Mouse (Mus musculus) frontal cortex, postnatal 10 days (tissue): ENCODE measurements around the gene Hspa12a.
"Not testable (repeated sequence)": the region's sequence is repeated elsewhere in the genome, so short reads cannot be mapped to it uniquely, and the experiment has no call there.

Experiments
- DNase-seq, 2 experiments: peaks; one replicate each; pipeline ENCODE4 v3.0.0; 2022; ENCODE audit warnings: low spot score in 2 of 2, mixed read lengths in 1 of 2

Hspa12a gene

DNA sequence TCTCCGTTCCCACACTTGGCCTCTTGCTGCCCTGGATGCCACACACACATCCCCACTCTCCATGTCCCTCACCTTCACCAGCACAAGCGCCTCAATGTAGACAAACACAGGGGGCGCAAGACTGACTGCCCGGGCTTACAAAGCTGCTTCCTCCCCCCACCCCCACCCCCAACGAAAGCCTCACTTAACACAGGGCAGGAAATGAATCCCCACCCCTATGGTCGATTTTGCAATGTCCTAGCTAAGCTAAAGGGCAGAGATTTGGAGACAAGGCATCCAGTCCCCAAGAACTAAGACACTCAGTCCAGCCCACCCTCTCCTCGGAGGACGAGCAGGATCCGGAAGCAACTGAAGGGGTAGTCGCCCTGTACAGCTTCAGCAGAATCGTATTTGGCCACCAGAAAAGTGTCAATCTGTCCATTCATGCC is 32.5 kb downstream of the Hspa12a start:
- peak in 1 of 2 experiments; percentile 22 for DNase-seq

DNA sequence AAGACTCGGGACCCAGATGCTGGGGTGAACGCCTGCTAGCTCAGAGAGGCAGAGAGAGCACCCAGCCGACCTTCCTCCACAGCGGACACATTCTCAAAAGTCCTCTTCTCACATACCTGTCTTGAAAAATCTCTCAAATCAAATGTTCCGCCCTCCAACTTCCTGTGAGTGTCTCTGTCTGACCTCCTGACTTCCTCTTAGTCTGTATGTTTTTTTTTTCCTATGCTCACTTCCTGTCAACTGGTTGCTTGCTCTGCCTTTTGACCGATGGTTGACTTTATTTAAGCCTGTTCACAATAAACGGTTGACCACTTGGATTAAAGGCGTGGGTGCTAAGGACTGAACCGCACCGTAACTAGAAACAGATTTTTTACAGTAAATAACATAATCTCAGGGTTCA is 35.4 kb downstream of the Hspa12a start:
- DNase-seq, result no peak

DNA sequence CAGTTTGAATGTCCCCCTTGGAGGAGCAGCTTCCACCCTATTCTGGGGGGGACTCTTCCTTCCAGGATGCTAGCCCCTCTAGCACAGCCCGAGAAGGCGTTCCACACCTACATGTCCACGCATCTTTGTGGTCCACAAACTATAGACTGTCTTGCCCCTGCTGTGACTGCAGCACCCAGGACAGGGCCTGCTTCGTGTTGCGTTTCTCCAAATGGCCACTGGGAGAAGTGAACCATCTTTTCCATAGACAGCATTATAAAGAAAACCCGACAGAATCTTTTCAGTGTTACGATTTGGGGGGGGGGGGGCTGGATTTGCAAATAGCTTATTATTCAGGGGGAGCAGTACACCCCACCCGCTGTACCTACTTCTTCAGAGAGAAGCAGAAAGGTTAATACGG is 36.8 kb downstream of the Hspa12a start:
- no peak for DNase-seq

DNA sequence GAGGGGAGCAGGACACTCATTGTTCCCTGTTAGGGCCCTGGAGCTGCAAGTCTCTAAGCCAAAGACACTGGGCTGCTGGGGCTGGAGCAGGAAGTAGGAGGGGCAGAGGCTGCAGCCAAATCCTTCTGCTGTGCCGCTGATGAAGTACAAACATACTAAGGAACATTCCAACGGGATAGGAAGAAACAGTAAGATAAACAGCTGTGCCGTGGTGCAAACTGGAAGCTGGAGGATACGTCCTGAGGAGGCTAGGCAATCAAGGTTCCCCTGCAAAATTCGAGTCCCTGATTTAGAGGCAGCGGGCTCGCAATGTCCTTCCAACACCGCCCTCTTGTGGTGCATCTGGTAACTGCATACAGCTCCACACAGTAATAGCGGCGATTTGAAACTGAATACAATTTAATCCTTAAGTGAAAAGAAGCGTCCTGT is 39.5 kb downstream of the Hspa12a start:
- peak; percentile 47 to 83 for DNase-seq

DNA sequence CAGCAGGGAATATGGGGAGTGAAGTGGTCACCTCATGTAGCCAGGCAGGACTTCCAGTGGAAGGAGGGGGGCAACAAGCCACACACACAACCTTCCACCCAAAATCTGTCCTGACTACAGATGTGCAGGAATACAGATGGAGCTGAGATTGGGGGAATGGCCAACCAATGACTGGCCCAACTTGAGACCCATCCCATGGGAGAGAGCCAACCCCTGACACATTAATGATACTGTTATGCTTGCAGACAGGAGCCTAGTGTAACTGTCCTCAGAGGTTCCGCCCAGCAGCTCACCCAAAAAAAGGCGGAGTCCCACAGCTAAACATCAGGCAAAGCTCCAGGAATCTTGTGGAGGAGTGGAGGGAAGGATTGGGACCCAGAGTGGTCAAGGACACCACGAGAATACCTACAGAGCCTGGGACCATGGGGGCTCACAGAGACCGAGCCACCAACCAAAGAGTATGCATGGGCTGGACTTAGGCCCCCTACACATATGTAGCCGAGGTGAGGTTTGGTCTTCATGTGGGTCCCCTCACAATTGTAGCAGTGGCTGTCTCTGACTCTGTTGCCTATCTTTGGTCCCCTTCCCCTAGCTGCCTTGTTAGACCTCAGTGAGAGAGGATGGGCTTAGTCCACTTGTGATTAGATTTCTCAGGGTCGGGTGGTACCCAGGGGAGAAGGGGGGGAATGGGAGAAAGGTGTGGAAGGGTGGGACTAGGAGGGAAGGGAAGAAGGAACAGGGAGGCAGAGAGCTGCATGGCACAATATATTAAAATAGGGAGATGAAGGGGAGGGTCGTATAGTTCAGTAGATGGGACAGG is 40.2 kb downstream of the Hspa12a start:
- no peak for DNase-seq

DNA sequence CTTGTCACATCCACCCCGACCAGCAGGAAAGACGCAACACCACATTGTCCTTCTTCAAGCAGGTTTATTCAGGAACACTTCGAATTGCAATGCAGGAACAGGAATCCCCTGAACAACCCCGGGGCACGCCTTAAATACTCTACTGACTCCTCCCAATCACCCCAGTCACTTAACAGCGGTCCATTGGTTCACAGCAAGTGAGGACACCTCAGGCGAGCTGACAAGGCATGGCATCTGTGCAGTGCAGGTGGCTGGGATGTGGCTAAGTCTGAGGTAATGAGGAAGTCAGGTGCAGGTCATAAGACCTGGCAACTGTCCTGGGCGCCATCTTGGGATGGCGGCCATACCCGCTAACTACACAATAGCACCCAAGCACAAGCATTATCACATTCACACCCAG is 43.0 kb downstream of the Hspa12a start:
- not testable (repeated sequence) for DNase-seq

DNA sequence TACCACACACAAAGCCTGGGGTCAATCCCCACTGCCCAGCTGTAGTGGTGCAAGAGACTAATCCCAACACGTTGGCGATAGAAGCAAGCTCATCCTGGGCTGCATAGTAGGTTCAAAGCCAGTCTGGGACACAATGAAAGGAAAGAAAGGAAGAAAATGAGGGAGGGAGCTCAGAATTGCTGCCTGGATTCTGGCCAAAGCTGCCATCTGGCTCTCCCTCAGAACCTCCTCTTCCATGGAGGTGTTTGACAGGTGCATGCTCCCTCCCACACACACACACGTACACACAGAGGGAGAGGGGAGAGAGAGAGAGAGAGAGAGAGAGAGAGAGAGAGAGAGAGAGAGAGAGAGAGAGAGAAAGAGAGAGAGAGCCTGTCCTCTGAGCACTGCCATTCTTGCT is 47.2 kb downstream of the Hspa12a start:
- no peak for DNase-seq

DNA sequence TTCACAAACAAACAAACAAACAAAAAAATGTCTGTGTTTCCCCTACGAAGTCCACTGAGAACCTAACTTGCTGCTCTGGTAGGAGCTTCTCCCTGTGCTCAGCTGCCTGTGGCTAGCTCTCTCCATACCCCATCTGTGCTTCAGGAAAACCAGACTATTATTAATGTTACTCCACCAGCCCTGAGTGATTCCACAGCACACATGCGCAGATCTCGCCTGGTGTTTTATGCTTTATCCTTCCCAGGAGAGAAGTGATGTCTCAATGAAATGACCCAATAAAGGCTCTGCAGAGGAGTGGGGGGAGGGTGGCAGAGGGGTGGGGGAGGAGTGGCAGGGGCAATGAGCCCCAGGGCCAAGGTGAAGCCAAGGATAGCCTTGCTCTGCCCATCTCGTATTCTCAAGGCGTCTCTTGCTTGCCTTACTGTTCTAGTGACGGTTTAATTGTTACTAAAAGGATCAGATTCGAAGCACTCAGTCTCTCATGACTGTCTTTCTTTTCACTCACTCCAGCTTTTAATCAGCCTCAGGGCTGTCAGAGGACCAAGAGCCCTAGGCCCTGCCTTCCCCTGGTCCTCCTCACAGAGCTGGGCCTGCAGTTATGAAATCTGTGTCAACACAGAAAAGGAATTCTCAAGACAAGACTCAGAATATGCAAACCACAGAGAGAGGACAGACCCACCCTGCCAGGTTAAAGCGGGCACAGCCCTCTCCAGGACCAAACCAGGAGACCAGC is 54.0 kb downstream of the Hspa12a start:
- no peak for DNase-seq

DNA sequence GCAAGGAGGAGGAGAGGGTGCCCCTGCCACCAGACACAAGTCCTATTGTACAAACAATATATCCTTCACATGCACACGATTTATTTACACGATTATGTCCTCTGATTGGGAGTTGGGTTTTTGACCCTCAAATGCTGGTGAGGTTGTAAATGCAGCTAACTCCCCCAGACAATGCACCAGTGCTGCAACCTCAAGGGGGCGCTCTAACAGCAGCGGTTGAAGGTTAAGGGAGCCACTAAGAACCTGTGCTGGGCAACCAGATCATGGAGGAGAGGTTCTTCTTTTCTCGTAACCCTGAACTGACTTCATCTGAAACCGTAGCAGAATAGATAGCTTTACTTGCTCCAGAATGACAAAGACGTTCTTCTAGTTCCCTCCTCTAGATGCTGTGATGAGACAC is 57.0 kb downstream of the Hspa12a start:
- no peak for DNase-seq

DNA sequence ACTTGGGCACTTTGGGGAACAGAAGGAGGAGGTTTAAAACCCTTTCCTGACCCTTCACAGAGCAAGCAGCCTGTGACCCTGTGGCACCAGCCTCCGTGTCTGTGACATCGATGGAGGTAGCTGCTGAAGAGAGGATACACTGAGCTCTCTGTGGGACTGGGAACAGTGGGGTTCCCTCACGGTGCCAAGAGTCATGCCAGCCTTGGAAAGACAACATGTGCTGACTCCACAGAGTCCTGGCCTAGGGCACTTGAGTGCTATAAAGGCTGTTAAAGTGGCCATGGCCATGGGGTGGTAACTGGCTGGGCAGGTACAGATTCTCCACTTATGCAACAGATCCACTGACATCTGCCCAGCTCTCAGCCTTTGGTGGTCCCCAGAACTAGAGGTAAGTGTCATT is 60.0 kb downstream of the Hspa12a start:
- DNase-seq, result no peak

DNA sequence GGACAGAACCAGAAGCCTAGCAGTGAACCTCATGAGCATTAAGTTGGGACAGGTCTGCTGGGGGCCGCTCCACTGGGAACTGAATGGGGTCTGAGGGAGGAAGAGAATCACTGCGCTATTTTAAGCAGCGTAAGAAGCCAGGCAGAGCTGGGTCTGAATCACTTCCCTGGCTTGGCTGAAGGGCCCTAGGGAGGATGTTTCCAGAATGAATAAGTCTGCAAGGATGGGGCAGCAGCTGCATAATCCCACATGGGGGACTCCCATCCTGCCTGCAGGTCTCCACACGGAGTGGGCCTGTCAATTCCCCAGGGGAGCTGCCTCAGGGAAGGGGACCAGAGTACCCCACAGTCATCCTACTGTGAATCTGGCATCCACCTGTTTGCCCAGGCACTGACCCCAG is 61.1 kb downstream of the Hspa12a start:
- no peak for DNase-seq

DNA sequence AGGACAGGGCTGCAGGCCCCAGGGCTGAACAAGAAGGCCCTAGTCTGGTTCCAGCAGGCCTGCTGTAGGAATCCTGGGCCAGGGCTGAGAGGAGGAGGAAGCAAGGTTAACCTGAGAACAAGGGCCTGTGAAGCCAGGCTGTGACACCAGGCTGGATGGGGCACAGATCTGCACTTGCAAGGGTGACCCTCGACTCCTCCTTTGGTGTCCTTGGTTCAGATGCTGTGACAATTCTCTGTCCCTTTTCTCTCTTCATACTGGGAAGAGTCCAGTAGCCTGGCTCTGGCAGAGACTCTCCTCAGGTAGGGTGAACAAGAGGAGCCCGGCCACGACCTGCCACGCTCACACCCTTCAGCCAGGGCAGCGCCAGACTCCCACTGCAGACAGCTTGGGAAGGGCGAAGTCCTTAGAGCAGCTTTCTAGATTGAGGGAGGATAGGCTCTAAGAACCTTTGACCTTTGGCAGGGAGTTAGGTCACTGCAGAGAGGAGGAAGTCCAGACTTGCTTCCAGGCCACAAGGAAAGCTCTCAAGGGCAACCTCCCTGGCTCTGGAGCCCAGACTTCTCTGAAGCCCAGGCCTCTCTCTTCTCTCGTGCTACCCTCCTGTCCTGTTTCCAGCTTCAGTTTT is 64.0 kb downstream of the Hspa12a start:
- no peak for DNase-seq

DNA sequence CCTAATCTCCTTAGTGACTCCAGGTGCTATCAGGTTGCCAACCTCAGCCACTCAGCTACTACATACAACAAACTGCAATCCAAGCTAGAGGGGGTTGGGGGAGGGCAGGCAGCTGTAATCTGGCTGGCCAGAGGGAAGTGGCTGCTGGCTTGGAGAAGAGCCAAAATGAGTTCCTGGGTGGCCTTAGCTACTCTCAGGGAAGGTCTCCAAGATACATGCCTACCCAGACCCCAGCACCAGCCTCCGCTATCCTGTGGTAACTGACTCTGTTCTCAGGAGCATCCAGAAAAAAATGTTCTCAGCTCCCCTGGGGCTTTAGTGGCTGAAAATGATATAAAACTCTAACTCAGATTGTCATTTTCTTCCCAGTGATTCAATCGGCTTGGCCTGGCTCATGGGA is 64.9 kb downstream of the Hspa12a start:
- DNase-seq, result no peak

DNA sequence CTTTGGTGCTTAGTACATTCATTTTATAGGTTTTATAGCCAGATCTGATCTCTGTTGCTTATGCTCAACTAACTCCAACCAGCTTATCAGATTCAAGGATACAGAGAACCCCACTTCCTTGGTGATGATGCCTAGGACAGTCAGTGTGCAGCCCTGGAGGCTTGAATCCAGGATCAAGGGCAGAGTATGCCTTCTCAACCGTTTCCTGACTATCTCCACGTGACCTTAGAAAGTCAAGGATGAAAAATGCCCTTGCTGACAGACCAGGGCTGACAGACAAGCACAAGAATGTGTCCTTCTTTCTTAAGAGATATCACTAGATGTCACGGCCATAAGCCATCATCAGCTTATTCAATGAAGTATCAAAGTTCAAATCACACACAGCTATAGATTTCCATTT is 69.9 kb downstream of the Hspa12a start:
- DNase-seq, result no peak

DNA sequence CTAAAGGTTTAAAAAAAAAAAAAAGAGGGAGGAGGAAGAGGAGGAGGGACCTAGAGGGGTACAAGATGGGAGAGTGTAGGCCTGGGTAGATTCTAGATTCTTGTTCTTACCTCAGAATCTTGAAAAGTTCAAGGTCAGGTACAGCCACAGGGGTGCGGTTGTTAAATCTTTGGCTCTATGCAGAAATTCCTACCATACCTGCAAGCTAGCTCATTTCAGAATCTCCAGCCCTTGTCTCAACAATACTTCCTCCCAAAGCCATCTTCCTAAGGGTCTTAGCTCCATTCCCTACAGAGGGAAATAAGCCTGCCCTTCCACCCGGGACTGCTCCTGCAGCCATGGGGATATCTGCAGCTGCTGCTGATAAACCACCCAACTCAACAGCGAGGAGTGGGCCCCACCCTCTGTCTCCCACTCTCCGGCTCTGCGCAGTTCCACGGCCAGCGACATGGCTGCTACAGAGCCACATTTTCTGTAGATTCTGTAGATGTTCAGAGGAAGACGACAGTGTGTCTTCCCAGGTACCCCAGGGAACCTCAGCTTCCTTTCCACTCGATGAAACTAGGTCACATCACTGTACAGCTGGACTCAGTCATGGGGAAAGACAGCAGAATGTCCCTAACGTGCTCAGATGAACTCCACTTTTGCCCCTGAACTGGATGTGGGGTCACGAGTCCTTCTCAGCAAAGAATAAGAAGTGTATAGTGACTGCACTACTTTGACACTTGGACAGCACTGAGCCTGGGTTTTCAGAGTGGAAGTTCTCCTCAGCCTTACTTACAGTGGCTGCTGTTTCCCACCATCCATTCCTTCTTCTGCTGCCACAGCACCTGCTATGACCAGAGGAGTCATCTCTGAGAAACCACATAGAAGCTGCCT is 70.8 kb downstream of the Hspa12a start:
- no peak for DNase-seq

DNA sequence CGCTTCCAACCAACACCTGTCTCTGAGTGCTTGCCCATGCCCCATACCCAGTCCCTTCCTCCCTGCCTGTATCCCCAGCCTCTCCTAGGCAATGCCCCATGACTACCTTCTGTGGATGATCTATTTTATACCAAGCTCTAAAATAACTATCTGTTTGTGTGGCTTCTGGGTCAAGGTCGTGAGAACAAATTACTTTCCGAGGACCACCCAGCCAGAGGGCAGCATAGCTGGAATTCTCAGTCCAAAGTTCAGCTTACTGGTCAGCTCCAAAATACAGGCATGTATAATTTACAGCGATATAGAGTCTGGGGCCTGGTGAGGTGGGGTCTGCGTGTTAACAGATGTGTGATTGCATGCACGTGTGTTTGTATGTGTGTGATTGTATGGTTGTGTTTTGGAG is 71.6 kb downstream of the Hspa12a start:
- DNase-seq, result no peak

DNA sequence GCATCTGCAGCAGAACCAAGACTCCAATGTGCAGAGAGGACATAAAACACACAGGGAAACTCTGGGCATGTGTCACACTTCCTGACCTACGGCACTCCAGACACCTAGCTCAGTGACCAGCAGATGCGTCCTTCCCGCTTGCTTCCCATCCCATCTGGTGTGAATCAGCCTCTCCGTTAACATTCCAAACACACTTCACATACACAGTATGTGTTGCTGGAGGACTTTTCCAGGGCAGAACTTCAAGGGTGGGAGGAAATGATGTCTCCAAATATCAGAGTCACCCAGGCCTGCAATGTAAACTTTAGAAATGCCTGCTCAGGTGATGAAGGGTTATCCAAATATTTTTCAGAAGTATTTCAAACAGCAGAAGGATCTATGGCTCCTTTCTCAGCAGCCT is 76.8 kb downstream of the Hspa12a start:
- DNase-seq, result no peak

DNA sequence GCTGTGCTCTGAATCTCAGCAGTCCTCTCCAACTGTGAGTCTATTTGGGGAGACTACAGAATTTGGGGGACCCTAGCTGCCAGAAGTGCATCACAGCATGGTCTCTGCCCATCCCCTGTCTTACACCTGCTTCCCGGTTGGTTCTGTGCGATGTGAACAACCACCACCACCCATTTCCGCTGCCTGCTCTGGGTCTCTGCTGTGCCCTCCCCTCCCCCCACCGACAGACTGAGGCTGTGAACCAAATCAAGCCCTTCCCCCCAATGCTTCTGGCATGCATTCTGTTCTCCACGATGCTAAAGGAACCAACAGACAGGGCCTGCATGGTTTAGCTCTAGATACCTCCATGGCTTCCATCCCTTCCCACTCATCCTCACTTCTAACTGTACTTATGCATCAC is 78.2 kb downstream of the Hspa12a start:
- DNase-seq, result no peak

DNA sequence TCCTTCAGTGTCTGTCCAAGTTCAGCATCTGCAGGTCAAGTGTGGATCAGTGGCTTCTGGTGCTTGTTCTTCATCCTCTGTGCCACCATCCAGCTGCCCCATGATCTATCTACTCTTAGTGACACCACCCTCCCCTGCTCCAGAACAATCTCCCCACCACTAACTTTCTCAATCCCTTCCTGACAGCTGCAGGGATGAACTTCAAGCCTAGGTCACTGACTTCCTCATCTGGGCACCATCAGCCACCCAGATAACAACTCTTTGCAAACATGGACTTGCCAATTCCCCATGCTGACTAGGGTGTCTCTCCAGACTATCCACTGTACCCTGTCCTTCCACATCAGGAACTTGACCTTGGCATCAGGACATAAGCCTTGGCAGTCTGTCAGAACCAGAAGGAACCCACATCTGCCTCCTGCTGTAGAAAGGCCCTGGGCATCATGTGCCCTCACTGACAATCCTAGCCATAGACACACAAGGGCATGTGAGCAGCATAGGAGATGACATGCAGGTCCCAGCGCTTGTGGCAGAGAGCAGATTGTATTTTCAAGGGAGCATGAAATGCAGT is 79.4 kb downstream of the Hspa12a start:
- no peak for DNase-seq

DNA sequence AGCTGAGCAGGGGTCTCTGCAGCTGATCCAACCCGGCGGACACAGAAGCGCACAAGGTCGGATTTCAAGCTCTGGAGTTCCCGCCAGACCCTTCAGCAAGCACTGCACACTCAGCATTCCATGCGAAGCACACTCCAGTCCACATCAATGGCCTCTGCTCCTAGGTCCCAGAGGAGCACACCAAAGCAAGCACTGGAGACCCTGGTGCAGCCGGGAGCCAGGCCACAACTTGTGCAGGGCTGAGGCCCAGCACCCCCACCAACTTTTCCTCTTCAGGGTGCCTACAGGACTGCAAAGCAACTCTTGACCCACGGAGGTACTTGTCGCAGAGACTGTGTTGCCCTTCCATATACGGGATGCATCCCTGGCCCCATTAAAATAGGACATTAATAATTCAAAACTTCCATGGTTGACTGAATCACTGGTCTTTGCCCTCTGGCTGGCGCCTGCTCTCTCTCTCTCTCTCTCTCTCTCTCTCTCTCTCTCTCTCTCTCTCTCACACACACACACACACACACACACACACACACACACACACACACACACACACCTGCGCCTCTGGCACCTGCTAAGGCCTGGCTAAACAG is 82.2 kb downstream of the Hspa12a start:
- no peak for DNase-seq
